Mouse (Mus musculus): ENCODE results near the gene Zpbp2.
A peak's percentile ranks its signal among the peaks of the same experiment; 100 is the strongest.

GRCm38 (mm10) chr11:98550975-98551828, at the start of gene Zpbp2:
- no peak for TF ChIP-seq CTCF (IDR thresholded peaks at IDR 0.05; ENCODE audit: extremely low read depth, insufficient read depth, low read length)
- TF ChIP-seq POLR2A (IDR thresholded peaks at IDR 0.05; ENCODE audit: extremely low read depth, insufficient read depth, low read length): peak; percentile 70
